Mouse (Mus musculus) ES-Bruce4 (cell line): Measurements from ENCODE around the gene Gas6.

Experiments used
- CTCF ChIP-seq: IDR thresholded peaks from one replicate; pipeline ENCODE4 v1.8.1; 2011; ENCODE audit warnings: low read depth, low read length
- EP300 ChIP-seq: IDR thresholded peaks from 2 replicates; pipeline ENCODE4 v1.6.1; 2011; ENCODE audit warnings: low read depth, low read length; ENCODE audit not compliant: insufficient read depth
- POLR2A ChIP-seq: IDR thresholded peaks from one replicate; pipeline ENCODE4 v1.8.1; 2011; ENCODE audit warnings: low read length; ENCODE audit not compliant: insufficient read depth

DNA sequence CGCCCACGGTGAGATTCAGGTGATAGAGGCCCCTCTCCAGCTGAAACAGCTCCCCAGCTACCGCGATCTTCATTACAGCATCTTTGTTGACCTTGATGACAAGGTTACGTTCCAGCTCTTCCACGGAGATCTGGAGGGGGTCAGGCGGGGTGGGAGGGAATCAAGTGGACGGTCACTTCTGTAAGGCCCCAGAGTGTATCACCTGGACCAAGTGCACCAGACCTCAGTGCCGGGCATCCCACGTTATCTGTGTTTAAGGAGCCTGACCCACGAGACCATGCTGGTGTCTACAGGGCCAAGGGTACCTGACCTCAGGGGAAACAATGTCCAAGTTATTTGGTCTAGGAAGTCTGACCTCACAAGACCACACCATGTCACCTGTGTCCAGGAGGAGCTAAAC, 22.8 kb downstream of the Gas6 start:
- TF ChIP-seq CTCF (no peak), POLR2A (no peak), EP300 (no peak)
